Mouse (Mus musculus) B cell, adult (primary cell): ENCODE results near the gene Rgs6. TPM values are rescaled to one million over a fixed set of nuclear protein-coding genes. Genes with fewer than 3 reads are reported as not detected.

Experiments used
- total RNA-seq: library from RNA; stranded (reverse); gene quantifications from 4 replicates; pipeline ENCODE4 v1.2.4, GENCODE M21; 2023; ENCODE audit not compliant: inconsistent age

Rgs6 gene
- not detected in 4 replicates for total RNA-seq

DNA sequence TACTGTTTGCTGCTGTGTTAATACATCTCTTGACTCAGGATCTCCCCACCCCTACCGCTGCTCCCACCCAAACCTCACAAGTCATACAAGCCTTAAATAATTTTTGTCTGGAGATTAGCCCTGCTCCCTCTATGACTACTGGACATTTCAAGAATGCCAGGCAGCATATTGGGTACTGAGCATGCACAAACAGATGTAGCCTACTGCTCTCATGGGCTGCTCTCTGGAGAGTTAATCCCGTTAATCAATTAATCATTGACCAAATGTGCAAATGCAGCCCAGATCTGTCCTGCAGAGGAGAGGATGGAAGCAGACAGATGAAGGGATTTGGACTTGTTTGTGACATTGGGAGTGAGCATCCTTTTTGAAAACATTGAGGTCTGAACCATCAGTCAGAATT, at the start of gene Rgs6:
TSS of gene Rgs6 (plus strand) at position 276 of the 400 bp plus-strand sequence.

